Mouse (Mus musculus): ENCODE data around the gene Lmo4. TPM values are rescaled to one million over a fixed set of nuclear protein-coding genes. Genes with fewer than 3 reads are reported as not detected.

The Lmo4 gene
- polyA plus RNA-seq, 1 experiment, result 24.9 TPM

GRCm38 (mm10) chr3:144140816-144141215, 64.2 kb downstream of the Lmo4 start:
- TF ChIP-seq GATA1 (IDR thresholded peaks at IDR 0.05; ENCODE audit: low read length), result no peak

DNA sequence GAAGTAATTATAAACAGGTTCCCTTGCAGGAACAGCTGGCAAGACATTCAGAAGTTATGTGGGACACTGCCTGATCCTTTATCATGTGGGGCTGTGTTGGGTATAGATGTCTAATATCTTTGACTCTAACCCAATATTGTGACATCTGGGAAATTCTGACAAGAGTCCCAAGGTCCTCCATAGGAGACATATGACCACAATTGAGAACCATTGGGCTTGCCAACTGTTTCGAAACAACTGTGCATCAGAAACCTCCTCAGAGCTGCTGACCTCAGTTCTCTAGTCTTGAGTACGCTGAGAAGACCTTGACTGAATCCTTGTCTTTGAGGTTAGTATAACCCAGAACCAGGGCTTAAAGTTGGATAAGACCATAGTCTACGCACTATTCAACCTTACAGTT, 66.4 kb downstream of the Lmo4 start:
- TF ChIP-seq GATA1 (IDR thresholded peaks at IDR 0.05; ENCODE audit: low read length), result no peak
